Mouse (Mus musculus): ENCODE measurements at regions not wholly inside any gene's neighbourhood (a gene's known extent, or its start where the extent isn't known, plus 50 kb on each side); places are given as distances from the start of the nearest gene placed in this dataset.

DNA sequence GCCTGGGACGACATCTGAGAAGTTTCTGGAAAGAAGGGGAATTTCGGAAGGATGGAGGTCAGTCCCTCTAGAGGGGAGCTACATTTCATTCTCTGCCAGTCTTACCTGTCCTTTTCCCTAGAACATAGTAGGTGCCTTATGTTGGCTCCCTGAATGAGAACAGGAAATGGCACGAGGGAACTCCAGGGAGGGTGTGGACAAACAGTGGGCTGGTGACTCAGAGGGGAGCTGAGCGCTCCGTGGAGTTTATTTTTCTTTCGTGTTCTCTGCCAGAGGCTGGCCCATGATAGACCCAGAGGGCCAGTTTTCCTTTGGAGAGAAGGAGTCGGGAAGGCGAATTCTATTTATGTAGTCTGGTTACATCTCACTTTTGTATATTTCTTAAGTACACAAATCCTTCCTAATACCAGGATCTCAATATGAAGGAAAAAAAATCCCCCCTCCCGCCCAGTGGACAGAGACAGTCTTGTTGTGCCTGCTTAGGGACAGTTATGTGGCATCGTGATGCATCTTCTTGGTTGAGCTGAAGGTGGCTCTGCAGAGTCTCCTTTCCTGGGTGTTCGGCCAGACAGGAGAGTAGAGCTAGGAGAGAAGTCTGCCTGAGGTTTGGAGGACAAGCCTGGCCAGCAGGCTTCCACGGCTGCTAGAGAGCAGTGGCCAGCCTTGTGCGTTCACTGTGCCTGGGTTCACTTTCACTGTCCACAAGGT, 84.3 kb upstream of the Rbpj start:
- DNase-seq (ENCODE audit: low spot score), result no peak

DNA sequence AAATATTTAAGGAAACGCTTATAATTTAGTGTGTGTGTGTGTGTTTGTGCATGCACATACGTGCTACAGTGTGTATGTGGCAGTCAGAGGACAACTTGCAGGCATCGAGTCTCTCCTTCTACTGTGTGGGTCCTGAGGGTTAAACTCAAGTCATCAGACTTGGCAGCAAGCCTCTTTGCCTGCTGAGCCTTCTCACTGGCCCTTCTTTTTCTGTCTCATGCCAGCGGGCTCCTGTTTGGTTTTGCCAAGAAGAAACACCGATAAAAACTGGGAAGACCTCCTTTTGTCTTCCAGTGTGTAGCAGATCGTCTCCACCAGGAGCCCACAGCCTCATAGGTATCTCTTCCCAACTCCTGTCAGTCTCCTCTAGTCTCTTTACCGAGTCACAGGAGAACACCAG, 81.9 kb upstream of the Rbpj start:
- DNase-seq (ENCODE audit: low spot score), result no peak

DNA sequence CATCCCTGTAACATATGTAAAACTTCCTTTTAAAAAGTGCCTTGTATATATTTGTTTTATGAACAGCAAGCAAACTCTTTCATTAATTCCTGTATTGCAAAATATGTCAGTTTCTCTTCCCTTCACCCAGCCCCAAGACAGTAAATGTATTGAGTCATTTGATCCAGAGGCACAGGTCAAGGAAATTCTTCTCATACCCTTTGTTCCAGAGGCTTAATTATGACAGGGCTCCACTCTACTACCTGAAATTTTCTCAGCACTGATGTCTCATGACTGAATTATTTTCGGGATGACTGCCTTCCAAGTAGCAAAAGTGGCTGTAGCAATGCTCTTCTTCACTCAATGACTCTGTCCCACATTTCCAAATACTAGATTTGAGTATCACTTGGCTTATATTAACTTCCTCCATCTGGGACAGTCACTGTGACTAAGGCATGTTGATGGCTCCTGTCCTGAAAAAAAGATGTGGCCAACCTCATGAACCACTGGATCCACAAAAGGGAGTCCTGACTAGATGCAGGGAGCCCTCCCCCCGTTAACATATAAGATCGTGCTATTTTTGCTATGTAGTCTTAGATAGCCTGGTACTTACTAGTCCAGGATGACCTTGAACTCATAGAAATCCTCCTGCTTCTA, 80.3 kb upstream of the Rbpj start:
- no peak for DNase-seq (ENCODE audit: low spot score)

DNA sequence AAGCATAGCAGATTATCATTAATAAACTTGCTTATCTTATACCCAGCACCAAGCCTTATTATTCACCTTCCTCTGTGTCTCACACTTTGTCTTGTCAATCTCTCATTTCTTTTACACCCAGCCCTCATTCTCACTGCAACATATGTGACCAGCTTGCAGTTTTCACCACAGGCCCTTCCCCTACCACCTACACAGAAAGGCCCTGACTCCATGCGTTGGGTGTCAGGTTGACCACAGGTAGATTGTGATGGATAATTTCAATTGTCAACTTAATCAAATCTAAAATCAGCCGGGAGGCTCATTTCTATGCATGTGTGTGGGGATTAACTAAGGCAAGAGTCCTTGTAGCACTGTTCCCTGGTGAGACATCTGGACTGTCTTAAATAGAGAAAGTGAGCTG, 72.4 kb upstream of the Rbpj start:
- no peak for DNase-seq (ENCODE audit: low spot score)

DNA sequence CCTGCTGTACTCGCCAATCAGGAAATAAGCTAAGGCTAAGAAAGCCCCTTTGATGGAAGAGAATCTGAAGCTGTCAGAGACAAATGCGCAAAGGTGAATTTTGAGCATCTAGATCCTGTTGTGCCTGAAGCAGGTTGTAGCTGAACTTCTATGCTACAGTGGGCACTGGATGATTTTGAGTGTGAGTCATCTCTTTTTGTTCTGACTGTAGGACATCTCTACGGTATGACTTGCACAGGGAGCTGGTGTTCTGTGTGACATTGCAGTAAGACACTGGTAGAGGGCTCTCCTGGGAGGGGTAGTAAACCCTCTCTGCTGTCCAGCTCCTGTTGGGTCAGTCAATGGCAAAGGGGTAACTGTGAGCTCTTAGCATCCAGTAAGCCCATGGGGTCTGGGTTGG, 71.4 kb upstream of the Rbpj start:
- no peak for DNase-seq (ENCODE audit: low spot score)

DNA sequence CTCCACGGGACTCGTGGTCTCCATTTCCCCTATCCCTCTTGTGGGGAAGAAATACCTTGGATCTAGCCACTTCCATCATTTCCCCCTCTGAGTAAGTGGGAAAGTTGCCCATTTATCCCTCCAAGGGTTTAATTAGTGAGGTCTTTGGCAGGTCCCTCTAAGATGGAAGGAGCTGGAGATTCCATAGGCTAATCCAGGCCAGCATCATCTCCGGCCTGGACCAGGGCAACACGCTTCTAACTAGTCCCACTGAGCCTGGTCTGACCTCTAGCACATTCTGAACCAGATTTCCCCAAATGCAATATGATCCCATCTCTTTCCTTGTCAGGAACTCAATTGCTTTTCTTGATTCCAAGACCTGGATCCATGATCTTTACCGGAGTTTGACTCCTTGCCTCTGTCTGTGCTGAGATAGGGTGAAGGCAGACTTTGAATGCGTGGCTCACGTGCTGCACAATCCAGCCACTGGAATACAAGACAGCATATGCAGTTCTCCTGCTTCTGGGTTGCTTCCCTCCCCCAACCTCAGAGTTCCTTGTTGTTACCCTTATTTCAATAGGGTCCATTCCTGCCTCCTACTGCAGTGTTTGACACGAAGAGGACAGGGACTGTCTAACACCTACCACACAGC, 67.4 kb upstream of the Rbpj start:
- DNase-seq (ENCODE audit: low spot score), result no peak

DNA sequence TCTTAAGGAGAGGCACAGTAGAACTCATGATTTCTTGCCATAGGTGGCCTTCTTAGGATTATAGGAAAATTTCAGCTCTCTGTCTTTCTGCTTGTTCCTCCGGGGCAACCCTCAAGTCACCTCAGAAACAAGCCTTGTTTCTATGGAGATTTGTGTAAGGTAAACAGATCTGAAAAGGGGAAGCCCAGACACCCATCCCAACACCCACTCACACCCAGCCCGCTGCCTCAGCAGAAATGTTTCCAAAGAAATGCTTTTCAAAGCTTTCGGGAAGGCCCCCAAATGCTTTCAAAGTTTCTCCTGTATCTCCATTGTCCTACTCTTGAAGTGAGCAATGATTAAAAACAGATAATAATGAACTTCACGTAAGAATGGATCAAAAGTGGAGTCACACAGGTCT, 64.9 kb upstream of the Rbpj start:
- no peak for DNase-seq (ENCODE audit: low spot score)

DNA sequence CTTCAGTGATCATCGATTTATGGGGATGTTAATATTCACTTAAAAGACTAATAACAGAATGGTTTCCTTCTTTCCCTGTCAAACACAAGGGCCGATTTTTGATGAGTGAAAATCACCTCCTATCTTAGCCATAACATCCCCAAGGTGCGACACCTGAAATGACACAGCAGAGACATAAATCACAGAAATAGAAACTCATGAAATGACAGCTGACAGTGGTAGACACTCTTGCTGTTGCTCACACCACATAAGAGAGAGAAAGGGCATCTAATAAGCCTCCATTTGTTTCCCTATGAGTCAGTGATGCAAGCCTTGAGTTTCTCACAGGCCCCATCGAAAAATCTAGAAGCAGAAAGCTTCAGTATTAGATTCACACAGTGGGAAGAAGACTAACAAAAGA, 63.9 kb upstream of the Rbpj start:
- DNase-seq (ENCODE audit: low spot score), result no peak

DNA sequence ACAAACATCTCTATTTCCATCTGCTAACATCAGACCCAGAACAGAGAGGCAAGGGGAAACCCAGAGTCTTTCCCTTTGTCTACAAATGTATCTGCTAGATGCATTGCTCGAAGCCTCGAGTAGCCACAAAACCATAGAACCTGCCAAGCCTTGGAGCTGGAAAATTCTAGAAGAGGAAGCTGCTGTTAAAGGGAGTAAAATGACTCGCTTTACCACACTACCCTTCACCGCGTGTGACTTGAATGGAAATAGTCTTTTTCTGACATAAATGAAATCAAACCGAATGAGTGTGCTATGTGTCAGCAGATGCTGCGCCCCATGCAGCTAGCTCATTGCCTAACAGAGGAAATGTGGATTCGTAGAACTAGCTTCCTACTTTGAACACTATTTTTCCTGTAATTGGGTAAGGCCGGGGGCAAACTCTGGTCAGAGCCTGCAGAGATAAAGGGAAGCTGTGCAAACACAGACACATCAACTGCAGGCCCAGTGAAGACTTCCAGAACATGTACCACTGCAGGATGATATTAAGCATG, 63.3 kb upstream of the Rbpj start:
- DNase-seq (ENCODE audit: low spot score), result no peak

DNA sequence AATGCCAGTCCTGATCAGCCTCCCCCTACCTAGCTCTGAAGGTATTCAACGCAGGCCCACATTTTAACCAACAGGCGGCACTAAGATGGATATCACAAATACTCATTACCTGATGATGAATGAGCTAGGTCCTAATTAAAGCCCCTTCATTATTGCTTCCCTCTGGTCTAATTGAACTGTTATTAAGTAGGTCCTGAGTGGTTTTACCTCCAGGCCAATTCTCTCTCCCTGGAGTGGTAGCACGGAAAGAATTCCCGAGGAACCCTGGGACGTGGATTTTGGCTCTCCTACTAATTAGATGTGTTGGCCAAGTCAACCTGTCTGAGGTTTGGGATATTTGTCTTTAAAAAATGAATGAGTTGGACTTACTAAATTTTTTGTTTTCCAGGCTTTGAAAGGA, 60.0 kb upstream of the Rbpj start:
- no peak for DNase-seq (ENCODE audit: low spot score)

DNA sequence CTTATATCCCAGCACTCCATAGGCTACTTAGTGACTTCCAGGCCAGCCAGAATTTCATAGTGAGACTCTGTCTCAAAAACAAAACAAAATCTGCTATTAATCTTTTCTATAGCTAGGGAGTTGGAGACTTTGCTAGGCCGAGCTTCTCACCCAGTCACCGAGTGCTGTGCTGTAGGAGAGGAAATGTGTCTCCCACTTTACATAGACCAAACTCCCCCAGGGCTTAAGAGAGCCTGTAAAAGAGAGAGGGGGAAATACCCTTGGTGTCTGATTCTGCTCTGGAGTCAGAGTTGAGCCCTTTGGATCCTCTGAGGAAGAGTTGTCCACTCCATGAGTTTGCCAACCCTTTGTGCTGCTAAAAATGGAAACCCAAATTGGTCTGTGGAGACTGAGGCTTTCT, 58.3 kb upstream of the Rbpj start:
- DNase-seq (ENCODE audit: low spot score), result no peak

DNA sequence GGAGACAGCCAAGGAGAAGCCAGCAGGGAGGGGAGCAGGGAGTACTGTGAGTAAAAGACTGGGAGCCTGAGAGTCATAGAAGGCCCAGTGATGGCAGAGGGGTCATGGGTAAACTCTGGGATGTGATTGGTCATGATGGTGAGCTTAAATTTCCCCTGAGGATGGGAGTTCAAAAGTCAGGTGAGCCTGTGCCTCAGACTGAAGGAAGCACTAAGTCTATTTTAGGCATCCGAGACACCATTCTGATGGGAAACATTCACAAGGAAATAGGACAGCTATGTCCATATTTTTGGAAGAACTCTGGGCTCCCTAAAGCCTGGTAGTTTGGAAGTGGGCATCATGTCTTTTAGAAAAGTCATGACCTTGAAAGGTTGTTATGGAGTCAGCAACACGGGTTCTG, 57.7 kb upstream of the Rbpj start:
- DNase-seq (ENCODE audit: low spot score), result no peak

DNA sequence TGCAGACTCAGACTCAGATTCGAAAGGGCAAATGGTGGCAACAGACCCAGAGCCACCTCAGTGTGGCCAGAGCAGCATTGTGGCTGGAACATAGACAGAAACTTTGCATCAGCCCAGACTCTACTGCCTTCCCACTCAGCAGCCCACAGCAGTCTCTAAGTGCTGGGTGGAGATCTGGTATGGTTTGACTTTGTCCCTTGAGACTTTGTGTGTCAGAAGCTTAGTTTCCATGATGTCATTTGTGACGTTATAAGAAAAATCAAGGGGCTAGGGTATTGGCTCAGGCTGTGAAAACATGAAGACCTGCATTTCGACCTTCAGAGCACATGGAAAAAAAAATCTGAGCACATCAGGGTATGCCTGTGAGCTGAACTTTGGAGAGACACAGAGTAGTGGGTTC, 56.2 kb upstream of the Rbpj start:
- no peak for DNase-seq (ENCODE audit: low spot score)

DNA sequence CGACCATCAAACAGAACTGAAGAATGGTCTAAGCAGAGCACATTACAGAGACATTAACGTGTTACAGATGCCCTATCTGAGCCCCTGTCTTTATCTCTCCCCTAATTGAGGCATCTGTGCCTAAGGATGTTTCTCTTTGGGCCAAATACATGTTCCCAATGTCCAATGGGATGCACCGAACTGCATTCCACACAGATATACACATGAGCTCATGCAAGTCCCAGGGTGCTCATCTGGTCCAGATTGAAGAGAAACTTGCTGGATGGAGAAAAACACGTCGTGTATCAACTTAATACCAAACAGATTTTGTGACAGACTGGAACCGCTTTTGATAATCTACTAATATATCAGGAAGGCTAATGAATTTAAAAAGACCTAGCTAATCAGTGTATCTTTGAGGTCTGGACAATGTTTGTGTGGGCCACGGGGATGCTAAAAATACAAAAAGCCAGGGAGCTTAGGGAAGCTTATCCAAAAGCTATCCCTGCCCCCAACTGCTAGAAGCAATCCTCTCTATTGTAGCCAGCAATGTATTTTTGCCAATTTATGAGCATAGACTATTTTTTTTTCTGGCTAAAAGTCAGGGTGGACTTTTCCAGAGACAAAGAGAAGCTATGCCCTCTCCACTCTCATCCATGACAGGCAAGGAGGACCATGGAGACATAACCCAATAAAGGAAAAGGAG, 53.4 kb upstream of the Rbpj start:
- DNase-seq (ENCODE audit: low spot score), result no peak

DNA sequence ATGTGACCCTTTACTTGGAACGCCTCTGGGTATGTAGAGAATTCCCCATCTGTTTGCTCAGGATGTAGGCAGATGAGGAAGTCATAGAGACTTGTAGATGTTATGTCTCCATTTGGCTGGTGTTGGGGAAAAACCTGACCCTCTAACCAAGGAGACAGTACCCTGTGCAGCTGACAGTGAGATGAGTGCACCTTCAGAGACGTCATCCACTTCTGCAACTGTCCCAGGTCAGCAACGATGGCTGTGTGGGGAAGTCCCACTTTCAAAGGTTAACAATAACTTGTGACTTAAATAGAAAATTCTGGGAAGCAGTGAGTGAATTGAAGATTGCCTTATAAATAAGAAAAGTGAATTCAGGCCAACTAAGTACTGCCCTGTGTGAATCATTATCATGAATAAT, 52.3 kb upstream of the Rbpj start:
- DNase-seq (ENCODE audit: low spot score), result no peak

DNA sequence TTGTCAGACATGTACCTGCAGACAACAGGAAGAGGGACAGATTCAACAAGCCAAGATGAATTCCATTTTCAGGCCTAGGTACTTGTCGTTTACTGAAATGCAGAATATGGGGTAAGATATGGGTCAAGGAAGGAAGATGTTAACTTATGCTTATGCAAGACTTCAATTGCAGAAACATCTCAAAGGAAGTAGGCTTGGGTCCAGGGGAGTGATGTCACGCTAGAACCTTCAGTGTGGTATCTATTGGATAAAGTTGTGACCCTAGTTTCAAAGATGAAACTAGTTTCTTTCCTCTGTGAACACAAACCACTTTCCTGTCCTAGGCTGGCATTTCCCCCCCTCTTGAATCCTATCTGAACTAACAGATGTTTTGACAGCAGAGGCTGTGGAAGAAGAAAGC, 50.5 kb upstream of the Rbpj start:
- DNase-seq (ENCODE audit: low spot score), result no peak

Measured in thymus, postnatal 0 days (tissue).